Mouse (Mus musculus) hindlimb bud, embryonic 11.5 days (tissue): Measurements from ENCODE around the gene Cdk17.

Source experiments
- DNase-seq: peaks from one replicate; pipeline ENCODE4 v3.0.0-alpha.2; 2012; ENCODE audit warnings: low read depth, low spot score; ENCODE audit errors: extremely low spot score

Gene Cdk17

DNA sequence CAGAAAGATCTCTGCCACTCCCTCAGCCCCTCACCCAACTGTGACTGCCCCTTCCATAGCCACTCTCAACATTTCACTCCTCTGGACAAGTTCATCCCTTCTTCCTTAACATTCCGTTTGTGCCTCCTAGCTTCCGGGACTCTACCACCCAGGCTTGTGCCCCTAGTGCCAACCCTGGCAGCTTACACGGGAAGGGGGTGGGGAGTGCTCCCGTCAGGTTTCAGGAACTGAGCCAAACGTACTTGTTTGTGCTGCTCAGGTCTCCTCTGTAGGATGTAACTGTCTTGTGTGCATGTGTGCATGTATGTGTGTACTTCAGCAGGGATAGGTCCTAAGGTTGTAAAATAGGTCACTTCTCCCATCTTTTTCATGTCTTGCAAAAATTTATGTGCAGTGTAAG, 99.2 kb downstream of the Cdk17 start:
- DNase-seq, result no peak

DNA sequence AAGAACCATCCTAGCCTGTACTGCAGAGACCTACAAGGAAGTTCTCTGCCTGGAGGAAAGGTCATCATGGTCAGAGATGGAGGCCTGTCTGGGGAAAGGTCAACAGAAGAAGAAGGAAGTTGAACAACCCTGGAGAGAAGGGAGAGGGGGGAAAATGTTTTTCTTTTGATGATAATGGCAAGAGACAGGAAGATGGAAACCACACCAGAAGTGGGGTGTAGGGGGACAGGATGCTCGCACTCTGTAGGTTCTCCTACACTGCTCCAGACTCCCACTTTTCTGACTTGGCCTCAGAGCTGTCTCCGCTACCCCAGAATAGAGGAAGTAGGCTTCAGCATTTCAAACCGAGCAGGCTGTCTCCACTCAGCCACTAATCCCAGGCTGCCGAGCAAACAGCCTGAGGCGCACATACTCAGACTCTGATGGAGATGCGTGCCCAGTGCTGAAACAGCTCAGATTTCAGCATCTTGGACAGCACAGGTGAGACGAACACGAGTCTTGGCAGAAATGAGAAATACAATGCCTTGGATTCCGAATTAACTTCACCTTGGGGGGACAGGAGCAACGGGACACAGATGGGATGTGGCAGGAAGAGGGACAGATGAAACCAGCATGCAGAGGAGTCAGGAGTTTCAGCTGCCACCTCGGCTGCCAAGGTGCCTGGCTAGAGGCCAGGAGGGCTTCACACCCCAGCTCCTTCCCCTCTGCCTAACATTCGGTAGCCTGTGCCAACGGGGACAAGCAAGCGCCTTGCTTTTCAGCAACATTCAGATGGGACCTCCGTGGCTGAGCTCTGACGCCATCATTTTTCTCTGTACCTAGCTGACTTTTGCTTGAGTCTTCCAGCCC, 100.7 kb downstream of the Cdk17 start:
- no peak for DNase-seq

DNA sequence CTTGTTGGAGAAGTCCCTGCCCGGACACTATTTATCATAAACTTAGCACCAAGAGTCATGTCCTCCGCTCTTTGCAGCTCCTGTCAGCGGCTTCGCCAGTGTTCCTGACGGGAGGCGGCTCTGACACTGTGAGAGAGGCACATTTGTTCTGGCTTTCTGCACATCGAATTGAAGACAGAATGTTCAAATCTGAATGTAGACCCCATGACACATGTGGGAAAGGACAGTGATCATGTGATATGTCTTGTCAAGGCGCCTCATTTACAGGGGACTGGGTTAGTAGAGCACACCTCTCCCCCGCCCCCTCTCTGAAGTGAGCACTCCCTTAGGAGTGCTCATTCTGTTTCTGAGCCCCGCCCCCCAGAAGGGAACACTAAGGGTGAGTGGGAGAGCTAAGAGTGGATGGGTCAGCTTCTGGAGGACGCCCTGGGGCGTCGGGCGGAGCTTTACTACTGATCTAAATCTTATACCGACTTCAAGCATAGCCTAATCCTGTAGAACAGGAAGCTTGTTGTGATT, 101.4 kb downstream of the Cdk17 start:
- no peak for DNase-seq

DNA sequence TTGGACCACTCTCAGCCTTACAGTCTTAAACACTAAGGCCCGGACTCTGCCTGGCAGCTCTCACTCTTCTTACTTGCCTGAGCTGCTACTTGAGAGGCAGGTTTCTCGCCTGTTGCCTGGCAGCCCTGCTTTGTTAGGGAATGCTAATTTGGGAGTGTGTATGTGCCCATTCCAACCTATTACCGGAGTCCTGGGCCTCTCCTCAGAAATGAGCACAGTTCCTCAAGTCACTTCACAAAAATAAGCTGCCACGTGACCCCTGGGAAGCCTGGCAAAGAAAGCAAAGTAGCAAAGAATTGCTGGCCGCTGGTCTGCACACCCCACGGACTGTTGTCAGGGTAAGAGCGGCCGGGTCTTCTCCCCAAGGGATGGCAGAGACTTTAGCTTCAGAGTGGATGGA, 102.8 kb downstream of the Cdk17 start:
- DNase-seq, result no peak

DNA sequence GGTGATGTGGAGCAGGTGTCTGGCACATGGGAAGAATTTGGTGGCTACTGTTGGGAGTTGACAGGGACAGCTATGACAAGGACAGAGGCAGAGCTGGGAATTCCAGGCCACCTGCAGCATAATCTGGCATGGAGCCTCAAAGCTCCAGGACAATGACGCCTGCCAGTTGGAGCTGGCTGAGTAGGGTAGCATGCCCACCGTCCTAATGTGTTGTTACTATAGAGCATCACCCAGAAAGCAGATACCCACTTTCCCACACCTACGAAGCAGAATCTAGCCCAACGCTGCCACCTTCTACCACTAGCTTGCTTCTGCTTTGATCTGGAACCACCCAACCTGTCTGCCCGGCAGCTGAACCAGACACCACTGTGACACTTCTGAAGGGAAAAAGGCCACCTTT, 103.3 kb downstream of the Cdk17 start:
- DNase-seq, result no peak

DNA sequence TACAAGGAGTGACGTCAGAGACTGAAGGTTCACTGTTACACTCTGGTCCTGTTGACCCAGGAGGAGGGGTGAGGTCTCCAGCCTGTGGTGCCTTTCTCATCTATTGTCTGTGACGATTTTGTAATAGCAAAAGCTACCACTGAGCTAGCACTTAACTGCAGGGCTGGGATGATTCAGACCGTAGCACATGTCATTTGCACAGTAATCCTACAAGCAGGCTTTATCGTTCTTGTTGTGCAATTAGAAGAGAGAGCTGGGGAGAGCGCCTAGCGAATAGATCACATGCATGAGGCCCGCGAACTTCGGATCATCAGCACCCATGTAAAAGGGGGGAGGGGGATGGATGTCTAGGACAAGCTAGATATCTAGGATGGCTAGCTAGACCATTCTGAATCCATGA, 105.2 kb downstream of the Cdk17 start:
- DNase-seq, result no peak

DNA sequence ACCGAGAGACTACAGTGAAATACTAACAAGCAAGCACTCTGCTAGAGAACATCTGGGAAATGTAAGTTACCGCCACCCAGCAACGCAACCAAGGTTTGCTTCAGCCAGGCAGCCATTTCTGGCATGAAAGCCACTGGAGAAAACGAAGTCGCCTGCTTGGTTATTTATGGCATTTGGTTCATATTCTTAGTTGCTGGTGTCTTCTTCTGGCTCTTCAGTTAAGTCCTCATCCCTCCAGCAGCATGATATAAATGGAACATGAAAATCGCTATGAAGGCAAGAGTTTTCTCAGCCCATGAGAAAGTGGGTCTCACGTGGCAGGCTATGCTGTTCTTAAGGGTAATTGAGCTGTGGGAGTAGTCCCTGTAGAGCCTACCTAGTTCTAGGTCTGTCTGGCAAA, 105.8 kb downstream of the Cdk17 start:
- no peak for DNase-seq

DNA sequence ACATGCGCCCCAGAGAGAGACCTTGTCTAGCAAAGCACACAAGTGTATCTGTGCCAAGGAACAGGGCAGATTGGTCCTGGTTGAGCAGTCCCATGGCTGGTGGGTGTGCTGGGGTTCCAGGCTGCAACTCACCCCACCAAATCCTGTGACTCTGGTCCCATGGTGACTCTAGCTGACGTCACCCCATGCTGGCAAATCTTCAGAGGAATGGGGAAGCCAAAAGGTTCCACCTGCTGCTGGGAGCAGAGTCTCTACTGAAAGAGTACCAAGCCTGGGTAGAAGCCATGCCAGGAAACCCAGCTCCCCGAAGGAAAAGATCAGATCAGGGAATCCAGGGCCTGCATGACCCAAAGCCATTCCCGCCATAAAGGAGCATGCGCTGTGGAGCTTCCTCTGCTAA, 106.8 kb downstream of the Cdk17 start:
- no peak for DNase-seq

DNA sequence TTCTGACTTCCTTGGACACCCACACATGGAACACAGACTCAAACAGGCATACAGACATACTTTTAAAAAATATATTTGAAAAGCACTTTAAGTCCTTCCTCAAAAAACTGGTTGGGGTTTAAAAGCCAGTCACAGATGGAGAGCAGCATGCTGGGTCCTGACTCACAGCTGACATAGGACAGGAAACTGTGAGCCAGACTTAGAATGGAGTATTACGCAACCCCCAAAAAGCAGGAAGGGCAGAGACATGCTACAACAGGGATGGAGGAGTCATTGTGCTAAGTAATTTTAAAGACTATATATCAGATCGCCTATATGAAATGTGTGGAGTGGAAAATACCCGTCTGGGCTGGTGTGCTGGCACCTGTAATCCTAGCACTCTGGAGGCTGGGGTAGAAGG, 107.7 kb downstream of the Cdk17 start:
- no peak for DNase-seq

DNA sequence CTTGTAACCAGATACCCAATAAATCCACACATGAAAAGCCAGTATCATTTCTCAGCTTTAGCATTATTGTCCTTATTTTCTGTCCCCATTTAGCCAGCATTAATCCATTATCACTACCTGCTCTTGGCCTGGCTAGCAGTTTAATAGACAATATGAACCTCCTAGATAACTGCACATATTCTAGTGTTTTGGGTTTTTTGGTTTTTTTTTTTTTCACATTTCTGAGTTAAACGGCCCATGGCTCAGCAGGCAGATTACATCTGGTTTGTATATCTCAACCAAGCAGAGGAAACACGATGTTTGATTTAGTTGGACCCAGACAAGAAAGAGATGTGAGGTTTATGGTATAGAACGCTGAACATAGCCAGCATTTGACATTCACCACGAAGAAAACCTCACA, 109.1 kb downstream of the Cdk17 start:
- DNase-seq, result no peak

DNA sequence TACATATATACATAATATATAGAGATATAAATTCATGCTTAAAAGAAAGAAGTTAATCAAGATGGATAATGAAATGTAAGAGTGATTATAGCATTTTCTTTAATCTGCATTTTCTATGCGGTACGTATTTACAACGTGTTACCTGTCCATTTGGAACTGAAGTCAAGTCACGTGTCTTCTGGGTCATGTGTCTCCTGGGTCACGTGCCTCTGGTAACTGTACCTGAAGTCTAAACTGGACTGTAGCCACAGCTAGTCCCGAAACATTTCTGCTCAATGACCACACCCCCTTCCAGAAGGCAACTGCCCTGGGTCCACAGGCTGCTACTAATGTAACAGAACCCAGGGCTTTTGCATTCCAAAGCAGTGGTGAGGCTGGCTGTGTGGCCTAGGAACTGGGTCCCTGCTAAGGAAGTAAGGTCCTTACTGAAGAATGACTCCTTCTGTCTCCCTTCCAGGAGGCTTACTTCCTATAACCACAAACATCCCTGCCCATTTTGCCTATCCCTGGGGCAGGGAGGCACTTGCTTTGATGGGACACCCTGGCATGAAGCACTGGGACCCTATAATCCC, 110.3 kb downstream of the Cdk17 start:
- DNase-seq, result no peak

DNA sequence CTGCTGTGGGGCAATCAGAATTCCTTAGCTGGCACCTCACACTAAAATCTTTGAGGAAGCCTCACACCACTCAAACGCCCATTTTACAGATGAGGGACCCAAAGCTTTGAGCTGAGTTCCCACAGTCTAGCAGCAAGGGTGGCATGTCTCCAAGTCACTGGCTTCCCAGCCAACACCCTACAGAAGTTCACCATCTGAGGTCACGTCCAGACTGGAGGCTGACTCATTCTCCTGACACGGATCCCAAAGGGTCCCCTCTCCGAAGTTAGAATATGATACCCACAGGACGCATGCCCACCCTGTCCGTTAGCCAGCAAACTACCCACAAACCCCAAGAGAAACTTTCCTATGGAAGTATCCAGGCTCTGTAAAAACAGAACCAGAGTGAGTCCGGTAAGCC, 111.2 kb downstream of the Cdk17 start:
- DNase-seq, result no peak

DNA sequence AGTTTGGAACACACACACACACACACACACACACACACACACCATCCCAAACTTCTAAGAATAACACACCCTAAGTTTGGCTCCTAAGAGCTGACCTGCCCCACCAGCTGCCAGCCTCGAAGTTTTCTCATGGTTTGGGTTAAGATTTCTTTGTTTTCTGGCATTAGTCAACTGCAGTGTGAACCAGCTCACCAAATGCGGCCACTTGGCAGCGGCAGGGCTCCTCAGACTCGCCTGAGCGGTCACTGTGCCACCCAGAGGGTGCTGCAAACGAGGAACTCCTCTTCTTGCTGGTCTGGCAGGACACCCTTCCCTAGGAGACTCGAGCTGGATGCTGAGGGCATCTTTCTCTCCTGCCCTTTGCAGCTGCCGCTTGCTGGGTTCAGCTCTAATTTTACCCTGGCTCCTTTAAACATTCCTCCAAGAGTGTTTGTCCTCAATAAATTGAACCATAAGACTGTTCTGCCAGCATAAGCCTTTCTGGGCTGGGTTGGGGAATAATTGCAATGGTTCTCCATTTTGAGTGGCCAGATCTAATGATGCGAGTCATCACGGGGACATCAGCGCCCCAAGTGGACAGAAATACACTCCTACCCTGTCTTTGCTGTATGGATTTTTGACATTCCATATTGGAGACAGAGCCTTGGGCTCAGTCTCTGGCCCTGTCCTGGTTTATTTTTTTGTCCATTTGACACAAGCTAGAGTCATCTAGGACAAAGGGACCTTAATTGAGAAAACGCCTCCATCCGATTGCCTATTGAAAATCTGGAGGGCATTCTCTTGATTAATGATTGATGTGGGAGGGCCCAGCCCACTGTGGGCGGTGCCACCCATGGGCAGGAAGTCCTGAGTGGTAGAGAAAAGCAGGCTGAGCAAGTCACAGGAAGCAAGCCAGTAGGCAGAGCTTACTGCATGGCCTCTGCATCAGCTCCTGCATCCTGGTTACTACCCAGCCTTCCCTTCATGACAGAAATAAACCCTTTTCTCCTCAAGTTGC, 112.6 kb downstream of the Cdk17 start:
- DNase-seq, result no peak

DNA sequence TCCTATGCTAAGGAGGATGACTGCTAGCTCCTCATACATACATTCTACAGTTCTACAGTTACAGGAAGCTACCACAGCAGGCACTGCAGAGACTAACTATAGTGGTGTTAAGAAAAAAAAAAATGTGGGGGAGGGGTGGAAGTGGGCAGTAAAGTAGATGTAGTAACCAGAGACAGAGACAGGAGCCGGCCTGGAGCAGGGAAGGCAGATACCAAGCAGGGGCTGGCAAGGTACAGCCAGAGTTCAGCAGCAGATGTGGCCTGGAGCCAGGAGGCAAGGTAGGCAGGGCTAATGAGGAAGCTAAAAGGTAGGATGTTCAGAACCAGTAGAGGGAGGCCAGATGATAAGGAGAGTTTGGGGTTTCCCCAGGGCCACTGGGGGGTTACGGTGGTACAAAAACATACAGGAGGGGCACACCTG, 113.6 kb downstream of the Cdk17 start:
- DNase-seq, result no peak

DNA sequence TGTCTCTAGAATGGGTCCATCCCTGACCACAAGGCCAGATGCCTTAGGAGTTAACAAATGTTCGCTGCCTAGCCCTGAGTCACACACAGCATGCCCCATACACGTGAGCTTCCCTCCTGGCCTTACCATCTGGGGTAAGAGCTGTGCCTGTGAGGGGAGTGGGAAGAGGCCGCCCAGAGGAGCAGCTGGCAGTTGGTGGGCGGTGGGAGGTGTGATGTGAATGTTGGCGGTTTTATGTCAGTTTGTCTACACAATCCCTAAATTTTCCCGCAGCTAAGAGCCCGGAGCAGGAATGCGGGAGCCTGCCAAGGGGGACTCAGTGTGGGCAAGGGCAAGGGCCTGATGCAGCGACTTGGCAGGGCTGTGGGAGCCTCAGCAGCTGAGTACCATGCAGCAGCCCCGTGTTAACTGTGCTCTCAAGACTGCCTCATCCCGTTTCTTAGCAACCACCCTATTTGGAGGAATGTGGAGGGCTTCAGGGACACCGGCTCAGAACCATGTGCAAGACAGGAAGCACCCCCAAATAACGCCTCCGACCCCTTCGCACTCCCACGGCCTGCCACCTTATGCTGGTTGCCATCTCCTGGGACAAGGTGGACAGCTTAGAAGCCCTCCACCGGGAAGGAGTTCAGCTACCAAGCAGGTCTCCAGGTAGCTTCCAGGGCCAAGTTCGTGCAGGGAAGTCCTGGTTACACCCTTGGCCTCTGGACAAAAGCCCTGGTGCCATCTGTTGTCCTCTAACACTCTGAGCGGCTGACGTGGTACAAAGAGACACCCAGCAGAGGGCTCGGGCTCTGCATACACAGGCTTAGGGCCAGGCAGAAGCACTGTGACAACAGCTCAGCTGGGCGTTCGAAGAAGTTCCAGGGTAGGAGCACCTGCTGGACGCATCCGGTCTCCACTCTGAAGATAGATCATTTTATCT, 114.8 kb downstream of the Cdk17 start:
- no peak for DNase-seq

DNA sequence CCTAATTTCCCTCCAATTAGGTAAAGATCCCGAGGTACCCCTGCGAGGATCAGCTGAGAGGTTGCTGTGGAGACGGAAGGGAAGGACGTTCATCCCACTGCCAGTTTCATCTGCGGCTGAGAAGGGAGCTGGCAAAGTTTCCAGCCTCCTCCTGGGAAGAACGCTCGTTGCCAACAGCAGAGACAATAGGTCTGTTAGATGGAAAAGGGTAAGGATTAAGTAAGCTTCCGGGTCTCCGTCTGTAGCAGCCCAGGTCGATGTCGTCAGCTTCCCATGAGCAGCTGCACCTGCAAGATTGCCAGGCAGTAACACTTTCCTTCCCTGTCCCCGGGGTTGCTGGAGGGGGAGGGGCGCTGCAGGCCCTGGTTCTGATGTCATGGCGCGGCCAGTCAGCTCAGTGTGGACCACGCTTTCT, 115.7 kb downstream of the Cdk17 start:
- no peak for DNase-seq

DNA sequence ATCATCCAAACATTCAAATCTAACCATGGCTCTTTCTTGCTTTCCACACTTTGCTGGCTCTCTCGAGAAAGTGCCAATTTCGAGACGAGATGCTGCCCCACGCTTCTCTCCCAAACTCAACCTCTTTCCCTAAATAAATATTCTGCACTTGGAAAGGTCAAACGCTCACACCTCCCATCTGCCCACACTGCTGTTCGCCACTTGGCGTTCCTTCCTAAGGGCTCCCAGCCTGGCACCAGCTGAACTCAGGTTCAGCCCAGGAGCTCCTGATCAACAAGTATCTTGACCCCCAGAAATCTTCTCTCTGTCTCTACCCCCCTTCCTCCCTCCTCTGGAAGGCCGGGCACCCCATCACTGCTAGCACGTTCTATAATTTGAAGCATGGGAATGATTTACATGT, 116.2 kb downstream of the Cdk17 start:
- DNase-seq, result no peak

DNA sequence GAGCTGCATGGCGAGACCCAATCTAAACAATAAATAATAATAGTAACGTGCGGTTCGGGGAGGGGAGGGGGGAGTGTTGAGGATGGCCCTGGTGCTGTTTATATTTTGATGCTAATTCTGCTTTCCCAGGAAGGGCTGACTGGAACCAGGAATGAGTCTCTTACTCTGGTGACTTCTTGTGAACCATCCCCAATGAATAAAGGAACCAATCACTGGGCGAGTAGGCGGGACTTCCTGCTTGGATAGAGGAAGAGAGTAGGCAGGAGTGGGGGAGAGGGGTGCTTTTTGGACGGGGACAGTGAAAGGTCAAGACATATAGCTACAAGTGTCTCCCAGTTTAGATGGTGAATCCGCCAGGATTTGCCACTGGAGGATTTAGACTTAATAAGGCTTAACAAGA, 117.7 kb downstream of the Cdk17 start:
- no peak for DNase-seq

DNA sequence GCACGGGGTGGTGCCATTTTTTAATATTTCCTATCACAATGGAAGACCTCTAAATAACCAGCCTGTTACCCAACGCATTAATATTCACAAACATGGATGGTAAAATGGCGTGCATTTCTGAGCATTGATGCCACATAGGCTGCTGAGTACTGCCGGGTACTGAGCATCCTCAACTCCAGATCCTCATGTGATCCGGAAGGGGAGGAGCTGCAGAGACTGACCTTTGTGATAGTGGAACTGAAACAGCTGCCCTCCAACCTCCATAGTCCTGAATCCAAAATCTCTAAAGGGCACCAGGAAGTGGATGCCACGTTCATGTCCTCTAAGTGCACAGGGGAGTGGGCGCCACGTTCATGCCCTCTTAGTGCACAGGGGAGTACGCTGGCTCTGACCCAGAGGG, 118.4 kb downstream of the Cdk17 start:
- no peak for DNase-seq

DNA sequence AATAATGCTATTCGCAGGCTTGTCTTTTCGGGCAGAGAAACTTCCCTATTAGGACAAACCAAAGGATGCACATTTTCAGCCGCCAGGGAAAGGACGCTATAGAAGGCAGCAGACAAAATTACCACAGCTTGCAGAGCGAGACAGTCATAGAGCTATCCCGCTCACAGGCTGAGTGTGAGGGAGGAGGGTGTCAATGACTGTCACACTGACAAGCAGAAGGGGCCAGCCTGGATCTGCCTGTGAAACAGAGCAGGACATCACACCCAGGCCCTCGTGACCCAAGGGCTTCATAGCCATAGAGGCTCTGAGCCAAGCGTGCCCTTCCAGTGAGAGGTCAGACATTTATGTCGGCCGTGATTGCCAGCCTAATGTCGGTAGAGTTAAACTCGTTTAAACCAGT, 119.9 kb downstream of the Cdk17 start:
- no peak for DNase-seq
